Comparison of ENCODE assay signal across 11 mouse cellular contexts in the genomic region with DNA sequence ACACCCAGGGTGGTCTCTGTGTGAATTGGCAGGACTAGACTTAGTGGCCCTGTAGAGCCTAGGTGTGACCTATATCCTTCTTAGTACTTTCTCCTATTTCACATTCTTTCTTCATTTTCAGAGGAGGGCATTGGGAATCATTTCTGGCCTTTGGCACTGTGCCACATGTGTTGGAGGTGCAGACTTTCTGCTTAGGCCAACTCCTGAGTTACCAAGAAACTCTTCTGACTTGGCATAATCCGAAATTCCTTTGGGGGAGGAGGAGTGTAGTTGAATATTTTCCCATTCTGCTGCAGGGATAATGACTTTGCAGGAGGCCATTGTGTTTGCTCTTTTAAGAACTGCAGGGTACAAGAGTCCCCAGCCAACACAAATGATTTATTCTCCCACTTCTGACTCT. TPM values are rescaled to one million over a fixed set of nuclear protein-coding genes. Genes with fewer than 3 reads are reported as not detected.
A peak's percentile ranks its signal among the peaks of the same experiment; 100 is the strongest.
DNase-seq lines count a peak whose midpoint lies in the region; ATAC-seq and TF ChIP-seq lines count a peak whose summit lies in the region.
"Had no signal": no experiment of that assay in that cellular context is flagged by ENCODE, and none has a peak within 500 bp of the region (broad histone marks: within the 10 kb centered on the region; RNA-seq: fewer than 3 reads in every experiment).

No protein-coding gene starts in this region.

- no peak for ATAC-seq in embryonic facial prominence, embryonic 14.5 days (ENCODE audit: low read depth)
- peak; percentile 64 for ATAC-seq in lung, embryonic 16.5 days (ENCODE audit: low read depth)
- no peak for ATAC-seq in cerebellum, adult (ENCODE audit: insufficient number of reproducible peaks, low FRiP score, low TSS enrichment)
- ATAC-seq: intestine, embryonic 16.5 days; liver, postnatal 0 days; midbrain, embryonic 16.5 days had no signal

- no peaks in the 10 kb centered on the region; the same call in 1 of the 2 replicates for H3K27me3 ChIP-seq in embryonic facial prominence, embryonic 14.5 days (replicated peaks; ENCODE audit: control insufficient read depth, insufficient read depth, low read length)
- H3K27me3 ChIP-seq in embryonic facial prominence, embryonic 10.5 days (replicated peaks; ENCODE audit: low read depth, poor library complexity, severe bottlenecking) = no peaks in the 10 kb centered on the region; the same call in 1 of the 2 replicates
- H3K27me3 ChIP-seq in lung, embryonic 16.5 days (ENCODE audit: control insufficient read depth, insufficient read depth, low read depth, low read length) = no peaks in the 10 kb centered on the region

- no peaks in the 10 kb centered on the region for H3K9me3 ChIP-seq in embryonic facial prominence, embryonic 14.5 days (ENCODE audit: control insufficient read depth, low read length)
- H3K9me3 ChIP-seq in embryonic facial prominence, embryonic 10.5 days = no peaks in the 10 kb centered on the region
- H3K9me3 ChIP-seq in lung, embryonic 16.5 days (ENCODE audit: control insufficient read depth, low read length) = no peaks in the 10 kb centered on the region

- no peak for TF ChIP-seq POLR2A in embryonic fibroblast, embryonic 13.5 days (IDR thresholded peaks at IDR 0.05; ENCODE audit: low read depth, low read length)

- TF ChIP-seq CTCF in embryonic fibroblast, embryonic 13.5 days (IDR thresholded peaks at IDR 0.05; ENCODE audit: borderline replicate concordance, insufficient read depth, low read length) = no peak

- H3K36me3 ChIP-seq in embryonic facial prominence, embryonic 14.5 days (ENCODE audit: control insufficient read depth, insufficient read depth, low read length) = no peaks in the 10 kb centered on the region
- no peaks in the 10 kb centered on the region for H3K36me3 ChIP-seq in embryonic facial prominence, embryonic 10.5 days (replicated peaks)
- H3K36me3 ChIP-seq in lung, embryonic 16.5 days (ENCODE audit: control insufficient read depth, insufficient read depth, low read length) = no peaks in the 10 kb centered on the region

- peak; percentile 19 for DNase-seq in embryonic facial prominence, embryonic 14.5 days (ENCODE audit: low spot score)
- no peak for DNase-seq in embryonic facial prominence, embryonic 10.5 days (ENCODE audit: low spot score)
- DNase-seq in lung, postnatal 14 days = no peak
- peak; percentile 21 for DNase-seq in lung, postnatal 10 days
- no peak for DNase-seq in gastrocnemius, postnatal 14 days
- DNase-seq: liver, postnatal 0 days had no signal

- no peak overlapping the region for H3K27ac ChIP-seq in embryonic facial prominence, embryonic 14.5 days (replicated peaks; ENCODE audit: low read depth, low read length)
- H3K27ac ChIP-seq in embryonic facial prominence, embryonic 10.5 days (replicated peaks) = no peak overlapping the region
- H3K27ac ChIP-seq in lung, embryonic 16.5 days (ENCODE audit: low read length) = 0 out of 2 replicates have a peak overlapping the region, but pooled peaks have one; percentile 22
- H3K27ac ChIP-seq in embryonic fibroblast, embryonic 13.5 days (ENCODE audit: insufficient read depth, low read length) = peak overlapping the region; percentile 57

- H3K4me3 ChIP-seq in embryonic facial prominence, embryonic 14.5 days (ENCODE audit: low read depth, low read length) = no peak overlapping the region
- no peak overlapping the region for H3K4me3 ChIP-seq in embryonic facial prominence, embryonic 10.5 days
- H3K4me3 ChIP-seq in lung, embryonic 16.5 days (ENCODE audit: low read length) = no peak overlapping the region
- no peak overlapping the region for H3K4me3 ChIP-seq in embryonic fibroblast, embryonic 13.5 days (ENCODE audit: insufficient read depth, low read length)

- no peak overlapping the region for H3K9ac ChIP-seq in embryonic facial prominence, embryonic 14.5 days (ENCODE audit: low read depth, low read length)
- H3K9ac ChIP-seq in lung, embryonic 16.5 days (ENCODE audit: low read length) = no peak overlapping the region
- H3K9ac ChIP-seq: liver, postnatal 0 days had no signal

- intact Hi-C loops in gastrocnemius, postnatal 14 days (cut with DNase I; ENCODE audit: low total_unique reads) = no loop called here

- WGBS in embryonic facial prominence, embryonic 14.5 days = 18% methylated on average over 1 of the region's 1 CpGs
- 23% methylated on average over 1 of the region's 1 CpGs for WGBS in embryonic facial prominence, embryonic 10.5 days
- 20% methylated on average over 1 of the region's 1 CpGs for WGBS in lung, embryonic 16.5 days

- no peaks in the 10 kb centered on the region for H3K4me1 ChIP-seq in embryonic facial prominence, embryonic 14.5 days (ENCODE audit: control insufficient read depth, insufficient read depth, low read length)
- peaks cover 3% of the 10 kb centered on the region; the same call in 1 of the 2 replicates for H3K4me1 ChIP-seq in embryonic facial prominence, embryonic 10.5 days
- H3K4me1 ChIP-seq in lung, embryonic 16.5 days (replicated peaks; ENCODE audit: control insufficient read depth, insufficient read depth, low read length) = peaks cover 4% of the 10 kb centered on the region; the same call in 1 of the 2 replicates
- peaks cover 5% of the 10 kb centered on the region; the same call in 1 of the 2 replicates for H3K4me1 ChIP-seq in embryonic fibroblast, embryonic 13.5 days (ENCODE audit: control insufficient read depth, insufficient read depth, low read length)

- H3K4me2 ChIP-seq in embryonic facial prominence, embryonic 14.5 days (ENCODE audit: low read depth, low read length) = no peak overlapping the region
- H3K4me2 ChIP-seq in lung, embryonic 16.5 days (ENCODE audit: low read depth, low read length) = no peak overlapping the region

RNA-seq across cellular contexts. Expression of gene Mid1ip1, which starts 19.6 kb away (rescaled TPM):
- polyA plus RNA-seq in embryonic facial prominence, embryonic 14.5 days (2014; fragmentation: Nextera tagmentation; extraction: Ambion mirVana) = 29.2 and 29.8 TPM in 2 replicates
- 30.2 and 31.9 TPM in 2 replicates for polyA plus RNA-seq in embryonic facial prominence, embryonic 10.5 days (2016; fragmentation: Nextera tagmentation; extraction: Ambion mirVana)
- 119 and 125 TPM in 2 replicates for polyA plus RNA-seq in lung, embryonic 16.5 days (2015; fragmentation: Nextera tagmentation; extraction: Ambion mirVana)
- 38.1 and 51.2 TPM in 2 replicates for polyA plus RNA-seq in embryonic fibroblast, embryonic 13.5 days (2011; ENCODE audit: insufficient read length, low read depth, missing spikeins)
- total RNA-seq in gastrocnemius, postnatal 14 days (2021) = 1 to 10 TPM; 8.1 to 9.3 TPM

Comparison
In these comparisons a context has a peak if more than half of its experiments do, and no peak if none do; other contexts are left out.
1. DNase-seq: peak in embryonic facial prominence, embryonic 14.5 days (single experiment) and lung, postnatal 10 days (single experiment); none in embryonic facial prominence, embryonic 10.5 days (single experiment), lung, postnatal 14 days (single experiment) and gastrocnemius, postnatal 14 days (single experiment).
2. H3K27ac ChIP-seq: peak in lung, embryonic 16.5 days (single experiment) and embryonic fibroblast, embryonic 13.5 days (single experiment); none in embryonic facial prominence, embryonic 14.5 days (single experiment) and embryonic facial prominence, embryonic 10.5 days (single experiment).